Mouse (Mus musculus) lung, postnatal 4 days (tissue): ENCODE results near the gene Cspg4.
"Not testable (repeated sequence)": the region's sequence is repeated elsewhere in the genome, so short reads cannot be mapped to it uniquely, and the experiment has no call there.

ENCODE experiments used
- DNase-seq, 2 experiments: peaks; one replicate each; pipeline ENCODE4 v3.0.0; 2021

The Cspg4 gene

DNA sequence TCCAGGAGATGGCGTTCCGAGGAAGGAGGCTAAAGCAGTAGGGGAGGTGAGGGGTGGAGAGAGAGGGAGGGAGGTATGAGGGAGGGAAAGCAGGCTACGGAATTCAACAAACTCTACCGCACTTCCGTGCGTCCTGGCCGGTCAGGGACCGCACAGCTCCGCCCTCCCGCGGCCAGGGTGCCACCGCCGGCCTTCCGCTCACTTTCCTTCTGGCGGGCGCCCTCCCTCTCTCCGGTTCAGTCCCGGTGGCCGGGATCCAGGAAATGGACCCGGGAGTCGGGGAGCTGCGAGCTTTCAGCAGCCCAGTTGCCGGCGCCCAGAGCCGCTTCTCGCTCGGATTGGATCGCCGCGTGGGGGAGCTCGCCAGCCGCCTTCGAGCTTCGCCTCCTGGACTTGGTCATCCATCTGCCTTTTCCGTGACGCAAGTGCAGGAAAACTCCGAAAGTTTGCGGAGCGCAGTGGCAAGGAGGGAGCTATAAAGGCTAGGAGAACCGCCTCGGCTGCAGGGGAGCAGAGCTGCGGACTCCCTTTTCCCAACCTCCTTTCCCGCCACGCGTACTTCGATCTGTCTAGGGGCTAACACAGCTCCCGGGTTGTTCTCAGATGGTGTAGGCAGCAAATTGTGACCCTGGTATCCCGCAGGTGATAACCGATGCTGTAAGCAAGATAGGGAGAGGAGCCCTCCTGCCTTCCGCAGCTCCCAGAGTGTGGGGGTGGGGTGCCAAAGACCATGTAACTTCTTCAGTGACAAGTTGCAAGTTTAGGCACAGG, 63.4 kb downstream of the Cspg4 start, which contains the start of gene Snx33:
Gene Snx33, minus strand, starts transcription at position 331 of the 771 bp plus-strand sequence.
- peak; percentile 96 for DNase-seq

DNA sequence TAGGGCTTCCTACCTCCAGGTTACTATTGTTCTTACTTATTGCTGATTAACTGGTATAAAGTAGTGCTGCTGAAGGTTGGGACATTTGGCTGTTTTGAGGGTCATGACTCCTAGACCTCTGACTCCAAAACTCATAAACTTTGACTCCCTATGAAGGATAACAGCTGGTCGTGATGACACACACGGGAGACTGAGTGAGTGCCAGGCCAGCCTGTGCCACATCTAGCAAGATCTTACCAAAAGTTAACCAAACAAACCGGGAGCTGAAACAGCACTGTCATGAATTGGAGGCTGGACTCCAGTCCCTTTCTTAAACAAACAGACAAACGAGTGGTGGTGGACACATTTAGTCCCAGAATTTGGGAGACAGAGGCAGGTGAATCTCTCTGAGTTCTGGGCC, 64.7 kb downstream of the Cspg4 start:
- no peak for DNase-seq

DNA sequence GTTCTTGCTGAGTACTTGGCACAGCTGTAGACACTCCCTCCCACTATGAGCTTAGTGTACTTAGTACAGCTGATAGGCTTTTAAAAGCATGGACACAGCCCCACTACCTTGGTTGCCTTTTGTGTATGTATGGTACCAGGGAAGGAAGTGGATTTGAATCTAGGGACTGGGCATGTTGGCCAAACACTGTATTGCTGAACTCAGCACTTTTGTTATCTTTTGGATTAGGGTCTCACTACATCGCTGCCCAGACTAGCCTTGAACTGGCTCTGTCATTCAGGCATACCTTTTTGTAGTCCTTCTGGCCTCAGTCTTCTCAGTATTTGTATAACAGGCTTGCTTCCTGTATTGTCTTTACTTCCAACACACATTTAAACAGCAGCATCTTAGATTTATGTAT, 65.7 kb downstream of the Cspg4 start:
- DNase-seq, result no peak

DNA sequence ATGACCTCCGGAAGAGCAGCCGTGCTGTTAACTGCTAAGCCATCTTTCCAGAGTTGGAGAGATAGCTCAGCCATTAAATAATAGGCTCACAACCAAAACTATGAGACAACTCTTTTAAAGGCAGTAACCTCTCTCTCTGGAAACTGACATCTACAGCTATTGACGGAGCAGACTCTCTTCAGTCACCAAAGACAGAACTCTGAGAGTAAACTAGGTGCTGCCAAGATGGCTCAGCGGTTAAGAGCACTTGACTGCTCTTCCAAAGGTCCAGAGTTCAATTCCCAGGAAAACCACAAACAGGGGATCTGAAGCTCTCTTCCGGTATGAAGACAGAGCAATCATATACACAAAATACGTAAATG, 72.0 kb downstream of the Cspg4 start:
- DNase-seq, result no peak

DNA sequence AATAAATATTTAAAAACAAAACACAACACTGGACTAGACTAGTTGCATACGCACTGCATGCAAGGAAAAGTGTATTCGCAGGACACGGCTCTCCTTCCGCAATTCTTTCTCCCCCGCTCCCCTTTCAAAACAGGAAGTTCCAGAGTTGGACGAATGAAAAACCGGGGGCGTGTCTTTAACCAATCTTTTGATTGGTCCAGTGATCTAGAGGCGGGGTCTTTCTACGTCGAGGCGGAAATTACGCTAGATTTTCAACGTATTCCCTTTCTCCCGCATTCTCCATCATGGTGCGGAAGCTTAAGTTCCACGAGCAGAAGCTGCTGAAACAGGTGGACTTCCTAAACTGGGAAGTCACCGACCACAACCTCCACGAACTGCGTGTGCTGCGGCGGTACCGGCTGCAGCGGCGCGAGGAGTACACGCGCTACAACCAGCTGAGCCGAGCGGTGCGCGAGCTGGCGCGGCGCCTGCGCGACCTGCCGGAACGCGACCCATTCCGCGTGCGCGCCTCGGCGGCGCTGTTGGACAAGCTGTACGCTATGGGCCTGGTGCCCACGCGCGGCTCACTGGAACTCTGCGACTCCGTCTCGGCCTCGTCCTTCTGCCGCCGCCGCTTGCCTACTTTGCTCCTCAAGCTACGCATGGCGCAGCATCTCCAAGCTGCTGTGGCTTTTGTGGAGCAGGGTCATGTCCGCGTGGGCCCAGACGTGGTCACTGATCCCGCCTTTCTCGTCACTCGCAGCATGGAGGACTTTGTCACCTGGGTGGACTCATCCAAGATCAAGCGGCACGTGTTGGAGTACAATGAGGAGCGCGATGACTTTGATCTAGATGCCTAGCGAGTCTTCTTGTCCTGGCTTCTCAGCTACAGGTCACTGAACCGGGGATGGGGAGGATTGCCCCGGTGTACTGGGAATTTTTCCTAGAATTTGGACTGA, 72.7 kb downstream of the Cspg4 start, which contains the start of gene Imp3:
Gene Imp3, plus strand, starts transcription at position 253 of the 938 bp plus-strand sequence.
- DNase-seq, result peak; percentile 89 to 91

DNA sequence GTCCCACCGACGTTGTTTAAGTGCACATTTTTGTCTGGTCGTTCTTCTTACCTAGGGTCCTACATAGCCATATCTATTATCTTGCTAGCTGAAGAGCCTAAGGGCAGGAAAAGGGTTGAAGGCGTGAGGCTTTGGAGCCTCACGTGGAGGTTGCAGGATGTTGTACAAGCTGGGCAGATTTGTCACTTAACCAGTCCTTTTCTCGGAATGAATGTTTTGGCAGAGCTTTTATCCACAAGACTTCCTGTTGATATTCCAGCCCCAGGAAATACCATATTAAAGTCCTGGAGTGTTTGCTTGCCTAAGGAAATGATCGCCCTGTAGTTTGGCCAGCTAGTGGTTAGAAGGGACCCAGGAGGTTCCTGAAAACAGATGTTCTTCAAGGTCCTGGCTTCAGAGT, 73.5 kb downstream of the Cspg4 start:
- DNase-seq, result peak in 1 of 2 experiments; percentile 23

DNA sequence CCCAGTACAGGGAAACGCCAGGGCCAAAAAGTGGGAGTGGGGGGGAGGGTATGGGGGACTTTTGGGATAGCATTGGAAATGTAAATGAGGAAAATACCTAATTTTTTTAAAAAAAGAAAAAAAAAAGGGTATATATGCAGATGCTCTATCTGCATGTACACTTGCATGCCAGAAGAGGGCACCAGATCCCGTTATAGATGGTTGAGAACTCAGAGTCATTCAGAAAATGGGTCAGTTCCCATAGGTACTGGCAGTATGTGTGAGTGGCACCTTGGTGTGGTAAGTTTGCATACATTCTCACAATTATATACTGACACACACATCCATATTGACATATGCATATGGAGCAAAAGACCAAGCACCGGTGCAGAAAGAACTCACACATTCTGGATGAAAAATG, 82.6 kb downstream of the Cspg4 start:
- DNase-seq, result peak in 1 of 2 experiments; percentile 69

DNA sequence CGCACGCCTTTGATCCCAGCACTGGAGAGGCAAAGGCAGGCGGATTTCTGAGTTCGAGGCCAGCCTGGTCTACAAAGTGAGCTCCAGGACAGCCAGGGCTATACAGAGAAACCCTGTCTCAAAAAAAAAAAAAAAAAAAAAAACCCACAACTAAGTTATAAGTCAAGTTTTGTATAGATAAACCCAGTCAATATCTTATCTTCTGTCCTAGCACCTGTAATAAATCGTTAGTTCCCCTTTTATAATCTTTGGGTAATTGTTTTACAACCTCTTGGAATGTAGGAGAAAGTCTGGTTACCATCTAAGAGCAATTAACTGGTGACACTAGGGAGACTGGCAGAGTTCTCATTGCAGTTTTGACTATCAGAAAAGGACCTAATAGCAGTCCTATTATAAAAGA, 83.9 kb downstream of the Cspg4 start:
- not testable (repeated sequence) for DNase-seq
